Comparison of ENCODE assay signal across 19 mouse cellular contexts in the genomic region with DNA sequence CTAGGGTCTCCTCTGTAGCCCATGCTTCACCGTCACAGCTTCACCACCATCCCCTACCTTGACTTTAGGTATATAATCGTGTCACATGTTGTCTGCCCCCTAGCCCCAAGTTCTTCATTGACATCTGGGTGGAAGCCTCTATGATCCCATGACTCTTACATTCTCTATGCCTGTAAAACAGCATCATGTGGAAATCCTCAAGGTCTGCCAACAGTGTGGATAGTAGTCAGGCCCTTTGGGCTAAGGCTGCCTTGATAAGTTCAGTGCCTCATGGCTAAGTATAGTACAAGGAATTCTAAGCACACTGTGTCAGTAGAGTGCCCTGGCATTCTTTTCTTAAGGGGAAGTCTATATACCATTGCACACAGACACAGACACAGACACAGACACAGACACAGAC.
"Had no signal": no experiment of that assay in that cellular context is flagged by ENCODE, and none has a peak within 500 bp of the region (broad histone marks: within the 10 kb centered on the region; RNA-seq: fewer than 3 reads in every experiment).

No protein-coding gene starts in this region.

- H3K27me3 ChIP-seq: limb, embryonic 12.5 days; limb, embryonic 15.5 days; liver, embryonic 12.5 days; liver, embryonic 15.5 days; lung, embryonic 15.5 days; megakaryocyte, embryonic 14.5 days had no signal

- H3K4me3 ChIP-seq: limb, embryonic 12.5 days; limb, embryonic 15.5 days; liver, embryonic 12.5 days; liver, embryonic 15.5 days; lung, embryonic 15.5 days; megakaryocyte, embryonic 14.5 days had no signal

- H3K36me3 ChIP-seq: limb, embryonic 12.5 days; limb, embryonic 15.5 days; liver, embryonic 12.5 days; liver, embryonic 15.5 days; lung, embryonic 15.5 days had no signal

- H3K4me2 ChIP-seq: limb, embryonic 12.5 days; limb, embryonic 15.5 days; liver, embryonic 12.5 days; liver, embryonic 15.5 days; lung, embryonic 15.5 days; midbrain, embryonic 11.5 days had no signal

- H3K4me1 ChIP-seq: limb, embryonic 12.5 days; limb, embryonic 15.5 days; liver, embryonic 12.5 days; liver, embryonic 15.5 days; lung, embryonic 15.5 days; megakaryocyte, embryonic 14.5 days had no signal

- DNase-seq: kidney, postnatal 14 days; kidney, postnatal 4 days; left cerebral cortex, postnatal 4 days; lung, adult 18-20 months; lung, postnatal 10 days; lung, postnatal 36 days; midbrain, embryonic 14.5 days; right cerebral cortex, postnatal 4 days; thymus, adult 2 months; thymus, postnatal 14 days; thymus, postnatal 4 days had no signal

- H3K27ac ChIP-seq: limb, embryonic 12.5 days; limb, embryonic 15.5 days; liver, embryonic 12.5 days; liver, embryonic 15.5 days; lung, embryonic 15.5 days; stomach, postnatal 0 days had no signal

- ATAC-seq: liver, embryonic 12.5 days had no signal

- H3K9me3 ChIP-seq: limb, embryonic 12.5 days; limb, embryonic 15.5 days; liver, embryonic 15.5 days; lung, embryonic 15.5 days had no signal

- H3K9ac ChIP-seq: limb, embryonic 12.5 days; limb, embryonic 15.5 days; liver, embryonic 12.5 days; liver, embryonic 15.5 days; lung, embryonic 15.5 days had no signal
